Mouse (Mus musculus): ENCODE measurements at regions not wholly inside any gene's neighbourhood (a gene's known extent, or its start where the extent isn't known, plus 50 kb on each side); places are given as distances from the start of the nearest gene placed in this dataset.

GRCm38 (mm10) chr3:9113410-9113809 lies 496.5 kb downstream of the Zfp704 start:
- DNase-seq (no peak), ATAC-seq (no peak)
- TF ChIP-seq CTCF (IDR thresholded peaks at IDR 0.05; ENCODE audit: low read depth) = no peak
- Histone ChIP-seq H3K4me1 (ENCODE audit: insufficient read depth) (no peaks in the 10 kb centered on the region), H3K27me3 (ENCODE audit: insufficient read depth, low read length) (no peaks in the 10 kb centered on the region), H3K4me3 (ENCODE audit: low read depth, low read length) (no peak overlapping the region), H3K36me3 (ENCODE audit: insufficient read depth) (no peaks in the 10 kb centered on the region), H3K9me3 (ENCODE audit: low read length) (no peaks in the 10 kb centered on the region), H3K9ac (no peak overlapping the region), H3K27ac (ENCODE audit: low read depth, low read length) (no peak overlapping the region), H3K4me2 (ENCODE audit: low read depth) (no peak overlapping the region)
- 82% methylated on average over 5 of the region's 5 CpGs for WGBS

- Histone ChIP-seq H3K4me2 (ENCODE audit: low read depth) (no peak overlapping the region), H3K27ac (ENCODE audit: low read depth, low read length) (no peak overlapping the region), H3K9me3 (ENCODE audit: low read length) (no peaks in the 10 kb centered on the region), H3K4me3 (ENCODE audit: low read depth, low read length) (no peak overlapping the region), H3K36me3 (ENCODE audit: insufficient read depth) (no peaks in the 10 kb centered on the region), H3K27me3 (ENCODE audit: insufficient read depth, low read length) (no peaks in the 10 kb centered on the region), H3K9ac (no peak overlapping the region), H3K4me1 (ENCODE audit: insufficient read depth) (no peaks in the 10 kb centered on the region)
- 37% methylated on average over 11 of the region's 11 CpGs for WGBS
- no peak for DNase-seq
- no peak for TF ChIP-seq CTCF (IDR thresholded peaks at IDR 0.05; ENCODE audit: low read depth)
- no peak for ATAC-seq
These were observed 499.1 kb downstream of the Zfp704 start for GRCm38 (mm10) chr3:9110741-9111140.

GRCm38 (mm10) chr3:9109991-9110390 lies 499.9 kb downstream of the Zfp704 start:
- DNase-seq = no peak
- no peak for ATAC-seq
- 39% methylated on average over 8 of the region's 8 CpGs for WGBS
- Histone ChIP-seq H3K27ac (ENCODE audit: low read depth, low read length) (no peak overlapping the region), H3K4me2 (ENCODE audit: low read depth) (no peak overlapping the region), H3K4me3 (ENCODE audit: low read depth, low read length) (no peak overlapping the region), H3K9ac (no peak overlapping the region), H3K9me3 (ENCODE audit: low read length) (no peaks in the 10 kb centered on the region), H3K27me3 (ENCODE audit: insufficient read depth, low read length) (no peaks in the 10 kb centered on the region), H3K36me3 (ENCODE audit: insufficient read depth) (no peaks in the 10 kb centered on the region), H3K4me1 (ENCODE audit: insufficient read depth) (no peaks in the 10 kb centered on the region)
- TF ChIP-seq CTCF (IDR thresholded peaks at IDR 0.05; ENCODE audit: low read depth) = no peak

- ATAC-seq = no peak
- H3K4me2 ChIP-seq (ENCODE audit: low read depth) = no peak overlapping the region
- H3K27me3 ChIP-seq (ENCODE audit: insufficient read depth, low read length) = no peaks in the 10 kb centered on the region
- no peaks in the 10 kb centered on the region for H3K9me3 ChIP-seq (ENCODE audit: low read length)
- H3K9ac ChIP-seq = no peak overlapping the region
- WGBS = 89% methylated on average over 5 of the region's 5 CpGs
- no peaks in the 10 kb centered on the region for H3K36me3 ChIP-seq (ENCODE audit: insufficient read depth)
- no peaks in the 10 kb centered on the region for H3K4me1 ChIP-seq (ENCODE audit: insufficient read depth)
- TF ChIP-seq CTCF (IDR thresholded peaks at IDR 0.05; ENCODE audit: low read depth) = no peak
- no peak overlapping the region for H3K27ac ChIP-seq (ENCODE audit: low read depth, low read length)
- DNase-seq = no peak
- H3K4me3 ChIP-seq (ENCODE audit: low read depth, low read length) = no peak overlapping the region
These were observed 500.4 kb downstream of the Zfp704 start for GRCm38 (mm10) chr3:9109485-9109884.

- Histone ChIP-seq H3K4me3 (ENCODE audit: low read depth, low read length) (no peak overlapping the region), H3K9ac (no peak overlapping the region), H3K4me1 (ENCODE audit: insufficient read depth) (no peaks in the 10 kb centered on the region), H3K36me3 (ENCODE audit: insufficient read depth) (no peaks in the 10 kb centered on the region), H3K9me3 (ENCODE audit: low read length) (no peaks in the 10 kb centered on the region), H3K4me2 (ENCODE audit: low read depth) (no peak overlapping the region), H3K27ac (ENCODE audit: low read depth, low read length) (no peak overlapping the region), H3K27me3 (ENCODE audit: insufficient read depth, low read length) (no peaks in the 10 kb centered on the region)
- WGBS = 62% methylated on average over 15 of the region's 15 CpGs
- TF ChIP-seq CTCF (IDR thresholded peaks at IDR 0.05; ENCODE audit: low read depth) = no peak
- no peak for ATAC-seq
- no peak for DNase-seq
These were observed 502.0 kb downstream of the Zfp704 start for GRCm38 (mm10) chr3:9107766-9108410.

- ATAC-seq (no peak), DNase-seq (no peak)
- Histone ChIP-seq H3K4me2 (ENCODE audit: low read depth) (no peak overlapping the region), H3K4me3 (ENCODE audit: low read depth, low read length) (no peak overlapping the region), H3K27me3 (ENCODE audit: insufficient read depth, low read length) (no peaks in the 10 kb centered on the region), H3K27ac (ENCODE audit: low read depth, low read length) (no peak overlapping the region), H3K36me3 (ENCODE audit: insufficient read depth) (no peaks in the 10 kb centered on the region), H3K9ac (no peak overlapping the region), H3K9me3 (ENCODE audit: low read length) (no peaks in the 10 kb centered on the region), H3K4me1 (ENCODE audit: insufficient read depth) (no peaks in the 10 kb centered on the region)
- no peak for TF ChIP-seq CTCF (IDR thresholded peaks at IDR 0.05; ENCODE audit: low read depth)
- 75% methylated on average over 8 of the region's 8 CpGs for WGBS
These were observed 504.5 kb downstream of the Zfp704 start for GRCm38 (mm10) chr3:9105191-9105926.

- Histone ChIP-seq H3K4me3 (ENCODE audit: low read depth, low read length) (no peak overlapping the region), H3K36me3 (ENCODE audit: insufficient read depth) (no peaks in the 10 kb centered on the region), H3K9ac (no peak overlapping the region), H3K9me3 (ENCODE audit: low read length) (no peaks in the 10 kb centered on the region), H3K4me2 (ENCODE audit: low read depth) (no peak overlapping the region), H3K4me1 (ENCODE audit: insufficient read depth) (no peaks in the 10 kb centered on the region), H3K27ac (ENCODE audit: low read depth, low read length) (no peak overlapping the region), H3K27me3 (ENCODE audit: insufficient read depth, low read length) (no peaks in the 10 kb centered on the region)
- no peak for TF ChIP-seq CTCF (IDR thresholded peaks at IDR 0.05; ENCODE audit: low read depth)
- 84% methylated on average over 6 of the region's 6 CpGs for WGBS
- ATAC-seq (no peak), DNase-seq (no peak)
These were observed 506.4 kb downstream of the Zfp704 start for GRCm38 (mm10) chr3:9103456-9103855.
